Mouse (Mus musculus) spleen, adult 2 months (tissue): ENCODE data around the gene Slain2. TPM values are rescaled to one million over a fixed set of nuclear protein-coding genes. Genes with fewer than 3 reads are reported as not detected.
"Not testable (repeated sequence)": the region's sequence is repeated elsewhere in the genome, so short reads cannot be mapped to it uniquely, and the experiment has no call there.

Source experiments
- DNase-seq, 2 experiments: peaks; one replicate each; pipeline versions ENCODE4 v3.0.0 to v3.0.0-alpha.2; 2012 to 2021; ENCODE audit warnings: low spot score in 2 of 2, low read depth in 1 of 2
- H3K27ac ChIP-seq: fragments of 200-500 bp; 2 replicates; pipeline ENCODE4 v1.5.1; 2012; ENCODE audit warnings: low read length, inconsistent platforms; ENCODE audit not compliant: insufficient read depth
- H3K27me3 ChIP-seq: fragments of 200-500 bp; 2 replicates; pipeline ENCODE4 v1.6.1; 2012; ENCODE audit warnings: mild to moderate bottlenecking, moderate library complexity, low read length, inconsistent platforms; ENCODE audit not compliant: control insufficient read depth, insufficient read depth
- H3K36me3 ChIP-seq: fragments of 200-500 bp; 2 replicates; pipeline ENCODE4 v1.6.1; 2012; ENCODE audit warnings: mild to moderate bottlenecking, low read length, inconsistent platforms; ENCODE audit not compliant: control insufficient read depth, insufficient read depth
- H3K4me1 ChIP-seq: fragments of 200-500 bp; 2 replicates; pipeline ENCODE4 v1.6.1; 2011; ENCODE audit warnings: inconsistent platforms; ENCODE audit not compliant: control insufficient read depth, insufficient read depth, insufficient read length
- H3K4me3 ChIP-seq: fragments of 200-500 bp; 2 replicates; pipeline ENCODE4 v1.5.1; 2011; ENCODE audit warnings: mild to moderate bottlenecking, inconsistent platforms; ENCODE audit not compliant: insufficient read depth, insufficient read length; ENCODE audit errors: extremely low read depth
- CTCF ChIP-seq: fragments of 200-500 bp; IDR thresholded peaks from 2 replicates; pipeline ENCODE4 v1.5.1; 2011; ENCODE audit warnings: mild to moderate bottlenecking, inconsistent platforms; ENCODE audit not compliant: insufficient read depth, insufficient read length, insufficient replicate concordance; ENCODE audit errors: extremely low read depth
- POLR2A ChIP-seq: fragments of 200-500 bp; IDR thresholded peaks from 2 replicates; pipeline ENCODE4 v1.6.1; 2011; ENCODE audit warnings: low read depth, low read length, inconsistent platforms
- whole genome bisulfite sequencing: fragments of 180-500 bp; shearing (Covaris S2); methylation state at CpG from one replicate; pipeline ENCODE4 v1.1.7; 2018; 5-methylcytosine and 5-hydroxymethylcytosine counted together
- polyA plus RNA-seq: library from polyadenylated mRNA; depleted of rRNA; stranded (reverse); fragments of >200 nt; gene quantifications from 2 replicates; pipeline ENCODE4 v1.2.3, GENCODE M21; 2012

Gene Slain2
- polyA plus RNA-seq, 1 experiment = 10.8 TPM

- DNase-seq = no peak
- H3K4me3 ChIP-seq = no peak overlapping the region
- no peaks in the 10 kb centered on the region for H3K4me1 ChIP-seq
- no peaks in the 10 kb centered on the region for H3K36me3 ChIP-seq
- TF ChIP-seq POLR2A (no peak), CTCF (no peak)
- H3K27me3 ChIP-seq = no peaks in the 10 kb centered on the region
- H3K27ac ChIP-seq = no peak overlapping the region
- WGBS = 90% methylated on average over 7 of the region's 7 CpGs
Observed at GRCm38 (mm10) chr5:72987786-72988185, 73.7 kb downstream of the Slain2 start.

- 89% methylated on average over 8 of the region's 8 CpGs for WGBS
- no peak for TF ChIP-seq CTCF
- TF ChIP-seq POLR2A = no peak
- Histone ChIP-seq H3K27me3 (no peaks in the 10 kb centered on the region), H3K27ac (no peak overlapping the region), H3K4me1 (no peaks in the 10 kb centered on the region), H3K36me3 (no peaks in the 10 kb centered on the region), H3K4me3 (no peak overlapping the region)
- no peak for DNase-seq
Observed at GRCm38 (mm10) chr5:72989756-72990155, 75.7 kb downstream of the Slain2 start.

- Histone ChIP-seq H3K36me3 (no peaks in the 10 kb centered on the region), H3K4me1 (no peaks in the 10 kb centered on the region), H3K27me3 (no peaks in the 10 kb centered on the region), H3K27ac (no peak overlapping the region), H3K4me3 (no peak overlapping the region)
- DNase-seq = no peak
- 85% methylated on average over 1 of the region's 1 CpGs for WGBS
- no peak for TF ChIP-seq POLR2A
- no peak for TF ChIP-seq CTCF
Observed at GRCm38 (mm10) chr5:72992474-72992873, 78.4 kb downstream of the Slain2 start.

GRCm38 (mm10) chr5:72994424-72994823 lies 80.3 kb downstream of the Slain2 start:
- no peak overlapping the region for H3K4me3 ChIP-seq

GRCm38 (mm10) chr5:72994928-72995327 lies 80.8 kb downstream of the Slain2 start:
- TF ChIP-seq POLR2A (no peak), CTCF (no peak)
- Histone ChIP-seq H3K4me3 (no peak overlapping the region), H3K27ac (no peak overlapping the region), H3K4me1 (no peaks in the 10 kb centered on the region), H3K36me3 (no peaks in the 10 kb centered on the region), H3K27me3 (no peaks in the 10 kb centered on the region)
- 92% methylated on average over 2 of the region's 2 CpGs for WGBS
- no peak for DNase-seq

More at GRCm38 (mm10) chr5:72994424-72994823, 80.3 kb downstream of the Slain2 start:
- WGBS = 92% methylated on average over 8 of the region's 8 CpGs
- TF ChIP-seq POLR2A (no peak), CTCF (no peak)
- DNase-seq = no peak
- Histone ChIP-seq H3K36me3 (no peaks in the 10 kb centered on the region), H3K4me1 (no peaks in the 10 kb centered on the region), H3K27ac (no peak overlapping the region), H3K27me3 (no peaks in the 10 kb centered on the region)

GRCm38 (mm10) chr5:72995379-72995778 lies 81.3 kb downstream of the Slain2 start:
- no peaks in the 10 kb centered on the region for H3K4me1 ChIP-seq
- H3K27ac ChIP-seq = no peak overlapping the region
- DNase-seq = no peak
- H3K36me3 ChIP-seq = no peaks in the 10 kb centered on the region
- H3K27me3 ChIP-seq = no peaks in the 10 kb centered on the region
- TF ChIP-seq POLR2A = no peak
- no peak for TF ChIP-seq CTCF
- H3K4me3 ChIP-seq = no peak overlapping the region
- WGBS = 75% methylated on average over 10 of the region's 10 CpGs

GRCm38 (mm10) chr5:72998546-72998945 lies 84.4 kb downstream of the Slain2 start:
- not testable (repeated sequence) for H3K4me1 ChIP-seq, H3K27ac ChIP-seq, DNase-seq, H3K36me3 ChIP-seq, H3K4me3 ChIP-seq, H3K27me3 ChIP-seq
- WGBS = 91% methylated on average over 1 of the region's 1 CpGs

- no peaks in the 10 kb centered on the region for H3K36me3 ChIP-seq
- WGBS = 90% methylated on average over 5 of the region's 5 CpGs
- H3K4me3 ChIP-seq = no peak overlapping the region
- DNase-seq = no peak
- no peak overlapping the region for H3K27ac ChIP-seq
- peaks cover 5% of the 10 kb centered on the region for H3K4me1 ChIP-seq
- TF ChIP-seq CTCF (no peak), POLR2A (no peak)
- peaks cover 10% of the 10 kb centered on the region for H3K27me3 ChIP-seq
Observed at GRCm38 (mm10) chr5:73004046-73004445, 89.9 kb downstream of the Slain2 start.
